Mouse (Mus musculus) C2C12 (cell line): ENCODE data around the gene Klhl36.

Experiments
- CTCF ChIP-seq: IDR thresholded peaks from one replicate; pipeline ENCODE4 v1.5.1; 2011; ENCODE audit not compliant: control insufficient read depth, insufficient read depth, insufficient read length
- MYOD1 ChIP-seq: IDR thresholded peaks from one replicate; pipeline ENCODE4 v1.6.1; 2011; ENCODE audit warnings: low read depth; ENCODE audit not compliant: control insufficient read depth, insufficient read length
- MYOG ChIP-seq: IDR thresholded peaks from one replicate; pipeline ENCODE4 v1.6.1; 2011; ENCODE audit not compliant: control insufficient read depth, insufficient read length; ENCODE audit errors: extremely low read depth
- USF1 ChIP-seq: IDR thresholded peaks from one replicate; pipeline ENCODE4 v1.6.1; 2011; ENCODE audit warnings: low read depth, mild to moderate bottlenecking, control low read depth, moderate library complexity

DNA sequence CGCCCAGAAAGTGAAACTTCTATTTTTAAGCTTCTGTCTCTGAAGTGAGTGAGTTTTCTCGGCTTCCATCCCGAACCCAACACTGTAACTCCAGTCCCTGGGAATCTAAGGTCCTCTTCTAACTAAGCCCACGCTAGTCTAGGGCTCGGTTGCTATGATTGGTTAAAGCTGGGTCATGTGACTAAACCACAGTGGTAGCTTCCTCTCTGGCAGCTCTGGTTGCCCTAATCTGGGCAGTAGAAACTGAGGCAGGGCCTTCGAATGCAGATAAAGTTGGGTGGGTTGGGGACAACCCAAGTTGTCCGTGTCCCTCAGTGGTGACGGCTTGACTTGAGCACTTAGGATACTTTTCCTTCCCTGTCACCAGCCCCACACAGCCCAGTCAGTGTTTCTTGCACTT, 8.5 kb upstream of the Klhl36 start:
- TF ChIP-seq CTCF (no peak), USF1 (peak; percentile 21), MYOG (no peak), MYOD1 (no peak)
